ENCODE assay signal across 8 mouse cellular contexts in genomic region chr17:25773549-25774120, GRCm38 (mm10). TPM values are rescaled to one million over a fixed set of nuclear protein-coding genes. Genes with fewer than 3 reads are reported as not detected.
DNase-seq lines count a peak whose midpoint lies in the region; ATAC-seq and TF ChIP-seq lines count a peak whose summit lies in the region.

Gene Narfl (plus strand): TSS chr17:25773776.

- no peak for TF ChIP-seq EP300 in lung, postnatal 0 days (IDR thresholded peaks at IDR 0.05)

- peak within 1 kb of the TSS; percentile 83 for H3K27ac ChIP-seq in hindbrain, embryonic 10.5 days
- no peak within 1 kb of the TSS for H3K27ac ChIP-seq in lung, postnatal 0 days (ENCODE audit: low read length)

- peak; percentile 99 for DNase-seq in MN1 (ENCODE audit: low spot score)
- peak; percentile 98 for DNase-seq in cerebellum, adult 9-10 months
- DNase-seq in hindbrain, embryonic 10.5 days (ENCODE audit: low spot score): peak; percentile 99
- peak; percentile 97 for DNase-seq in layer of hippocampus, adult 9-11 months
- peak; percentile 97 for DNase-seq in lung, postnatal 0 days (ENCODE audit: low spot score)
- peak; percentile 98 for DNase-seq in ovary, postnatal 14 days (ENCODE audit: low spot score)
- peak; percentile 97 for DNase-seq in thymus, postnatal 14 days

- H3K4me3 ChIP-seq in hindbrain, embryonic 10.5 days: peak within 1 kb of the TSS; percentile 68
- peak within 1 kb of the TSS; percentile 71 for H3K4me3 ChIP-seq in lung, postnatal 0 days (ENCODE audit: low read depth, low read length)

- H3K36me3 ChIP-seq in hindbrain, embryonic 10.5 days: peaks cover 10% of the 10 kb centered on the region
- H3K36me3 ChIP-seq in lung, postnatal 0 days (ENCODE audit: insufficient read depth, low read length): no peaks in the 10 kb centered on the region

- ATAC-seq in frontal cortex, adult (ENCODE audit: low TSS enrichment): peak; percentile 95
- ATAC-seq in lung, postnatal 0 days: peak; percentile 93

- peak; percentile 98 for TF ChIP-seq CTCF in lung, postnatal 0 days (IDR thresholded peaks at IDR 0.05)

- peak within 1 kb of the TSS; percentile 91 for H3K9ac ChIP-seq in lung, postnatal 0 days (replicated peaks; ENCODE audit: low read depth)

- H3K4me1 ChIP-seq in hindbrain, embryonic 10.5 days (replicated peaks): peaks cover 25% of the 10 kb centered on the region
- peaks cover 4% of the 10 kb centered on the region for H3K4me1 ChIP-seq in lung, postnatal 0 days (ENCODE audit: insufficient read depth, low read depth, low read length)

- under 1% methylated on average over 37 of the region's 37 CpGs for WGBS in hindbrain, embryonic 10.5 days
- under 1% methylated on average over 37 of the region's 37 CpGs for WGBS in lung, postnatal 0 days

- H3K9me3 ChIP-seq in hindbrain, embryonic 10.5 days: no peaks in the 10 kb centered on the region
- no peaks in the 10 kb centered on the region for H3K9me3 ChIP-seq in lung, postnatal 0 days (ENCODE audit: low read length)

- peak within 1 kb of the TSS; percentile 84 for H3K4me2 ChIP-seq in lung, postnatal 0 days (replicated peaks; ENCODE audit: low read depth, low read length)

- H3K27me3 ChIP-seq in hindbrain, embryonic 10.5 days (ENCODE audit: insufficient read depth, poor library complexity, severe bottlenecking): peaks cover 11% of the 10 kb centered on the region; the same call in 1 of the 2 replicates
- no peaks in the 10 kb centered on the region for H3K27me3 ChIP-seq in lung, postnatal 0 days (replicated peaks; ENCODE audit: insufficient read depth, low read length)

RNA-seq across cellular contexts. Expression of gene Narfl, which starts in this region (rescaled TPM):
- polyA plus RNA-seq in hindbrain, embryonic 10.5 days (2016; fragmentation: Nextera tagmentation; extraction: Ambion mirVana): 25.3 and 25.7 TPM in 2 replicates
- 23.8 and 24.1 TPM in 2 replicates for polyA plus RNA-seq in lung, postnatal 0 days (2015; fragmentation: Nextera tagmentation; extraction: Ambion mirVana)
